Mouse (Mus musculus) urinary bladder, postnatal 36 days (tissue): ENCODE data around the gene Olfr1134.
"Not testable (repeated sequence)": the region's sequence is repeated elsewhere in the genome, so short reads cannot be mapped to it uniquely, and the experiment has no call there.

ENCODE experiments used
- DNase-seq, 2 experiments: peaks; one replicate each; pipeline ENCODE4 v3.0.0; 2022; ENCODE audit warnings: low spot score in 2 of 2, mixed read lengths in 1 of 2

The Olfr1134 gene

GRCm38 (mm10) chr2:87658360-87658759 is at the start of gene Olfr1134:
TSS of gene Olfr1134 (minus strand) at chr2:87658460.
- DNase-seq = no peak

- DNase-seq = no peak
Observed at GRCm38 (mm10) chr2:87693847-87694246, 35.6 kb upstream of the Olfr1134 start, which contains the start of gene Olfr1136. TSS of gene Olfr1136 (minus strand) at chr2:87693947.

GRCm38 (mm10) chr2:87673564-87673963 is 15.3 kb upstream of the Olfr1134 start, which contains the start of gene Olfr1135:
TSS of gene Olfr1135 (minus strand) at chr2:87673664.
- DNase-seq = no peak

GRCm38 (mm10) chr2:87647274-87647673 is 11.0 kb downstream of the Olfr1134 start, which contains the start of gene Olfr1133:
TSS of gene Olfr1133 (minus strand) at chr2:87647374.
- no peak for DNase-seq

GRCm38 (mm10) chr2:87642441-87642840 is 15.8 kb downstream of the Olfr1134 start:
- no peak for DNase-seq

GRCm38 (mm10) chr2:87637435-87637834 is 20.8 kb downstream of the Olfr1134 start, which contains the start of gene Olfr1132:
TSS of gene Olfr1132 (minus strand) at chr2:87637535.
- DNase-seq = no peak

- no peak for DNase-seq
Observed at GRCm38 (mm10) chr2:87626804-87627203, 31.5 kb downstream of the Olfr1134 start, which contains the start of gene Olfr1131. TSS of gene Olfr1131 (plus strand) at chr2:87627104.

- DNase-seq = not testable (repeated sequence)
Observed at GRCm38 (mm10) chr2:87605912-87606311, 52.3 kb downstream of the Olfr1134 start, which contains the start of gene Olfr1130. TSS of gene Olfr1130 (plus strand) at chr2:87606212.
